Mouse (Mus musculus): ENCODE measurements at regions not wholly inside any gene's neighbourhood (a gene's known extent, or its start where the extent isn't known, plus 50 kb on each side); places are given as distances from the start of the nearest gene placed in this dataset.
A peak's percentile ranks its signal among the peaks of the same experiment; 100 is the strongest.

GRCm38 (mm10) chr12:9847465-9848205 is 277.7 kb downstream of the Osr1 start:
- no peak for DNase-seq

- no peak for DNase-seq
Measured at GRCm38 (mm10) chr12:9855503-9856024, 285.6 kb downstream of the Osr1 start.

- no peak for DNase-seq
Measured at GRCm38 (mm10) chr12:9856128-9856621, 286.3 kb downstream of the Osr1 start.

GRCm38 (mm10) chr12:9857990-9858389 is 288.1 kb downstream of the Osr1 start:
- no peak for DNase-seq

GRCm38 (mm10) chr12:9862301-9862700 is 292.4 kb downstream of the Osr1 start:
- no peak for DNase-seq

- DNase-seq: no peak
Measured at GRCm38 (mm10) chr12:9872236-9872635, 302.3 kb downstream of the Osr1 start.

- no peak for DNase-seq
Measured at GRCm38 (mm10) chr12:9873214-9873613, 303.3 kb downstream of the Osr1 start.

- DNase-seq: no peak
Measured at GRCm38 (mm10) chr12:9874823-9875222, 304.9 kb downstream of the Osr1 start.

- DNase-seq: no peak
Measured at GRCm38 (mm10) chr12:9881953-9882623, 312.2 kb downstream of the Osr1 start.

- no peak for DNase-seq
Measured at GRCm38 (mm10) chr12:9883037-9883730, 313.3 kb downstream of the Osr1 start.

- no peak for DNase-seq
Measured at GRCm38 (mm10) chr12:9894521-9894920, 324.6 kb downstream of the Osr1 start.

- peak; percentile 89 for DNase-seq
Measured at GRCm38 (mm10) chr12:9897980-9898379, 328.1 kb downstream of the Osr1 start.

- DNase-seq: peak; percentile 97
Measured at GRCm38 (mm10) chr12:9898420-9898819, 328.5 kb downstream of the Osr1 start.

GRCm38 (mm10) chr12:9901948-9902347 is 332.0 kb downstream of the Osr1 start:
- DNase-seq: no peak

- DNase-seq: no peak
Measured at GRCm38 (mm10) chr12:9903702-9904231, 333.9 kb downstream of the Osr1 start.

GRCm38 (mm10) chr12:9912333-9912732 is 342.4 kb downstream of the Osr1 start:
- DNase-seq: no peak

GRCm38 (mm10) chr12:9915726-9916140 is 345.8 kb downstream of the Osr1 start:
- DNase-seq: peak; percentile 93

- DNase-seq: peak; percentile 89
Measured at GRCm38 (mm10) chr12:9918026-9918425, 348.1 kb downstream of the Osr1 start.

GRCm38 (mm10) chr12:9919007-9919406 is 349.1 kb downstream of the Osr1 start:
- no peak for DNase-seq

- DNase-seq: no peak
Measured at GRCm38 (mm10) chr12:9919433-9919832, 349.5 kb downstream of the Osr1 start.

- peak; percentile 94 for DNase-seq
Measured at GRCm38 (mm10) chr12:9920401-9920800, 350.5 kb downstream of the Osr1 start.

GRCm38 (mm10) chr12:9921591-9922198 is 351.8 kb downstream of the Osr1 start:
- peak; percentile 97 for DNase-seq

GRCm38 (mm10) chr12:9924561-9924960 is 354.6 kb downstream of the Osr1 start:
- peak; percentile 92 for DNase-seq
